Mouse (Mus musculus) ovary, adult 2 months (tissue): ENCODE data around the gene Zbp1. TPM values are rescaled to one million over a fixed set of nuclear protein-coding genes. Genes with fewer than 3 reads are reported as not detected.

ENCODE experiments used
- polyA plus RNA-seq: library from polyadenylated mRNA; depleted of rRNA; stranded (reverse); fragments of >200 nt; gene quantifications from 2 replicates; pipeline ENCODE4 v1.2.3, GENCODE M21; 2012; rRNA removed

Gene Zbp1
- 4.7 and 5.0 TPM in 2 replicates for polyA plus RNA-seq

GRCm38 (mm10) chr2:173218416-173219141, at the start of gene Zbp1:
Gene Zbp1 (minus strand): TSS chr2:173218923.

Other genes starting within 250 kb of the Zbp1 start
- gene Spo11, start 241.2 kb downstream of the Zbp1 start, polyA plus RNA-seq = 0.03 and 0.25 TPM in 2 replicates
- 96.2 and 114 TPM in 2 replicates for gene Rae1, start 218.8 kb downstream of the Zbp1 start, polyA plus RNA-seq
- 234 and 264 TPM in 2 replicates for gene Rbm38, start 198.4 kb downstream of the Zbp1 start, polyA plus RNA-seq
- not detected in 2 replicates for gene Ctcfl, start 99.4 kb downstream of the Zbp1 start, polyA plus RNA-seq
- gene Pck1, start 65.9 kb downstream of the Zbp1 start, polyA plus RNA-seq = 5.3 and 6.1 TPM in 2 replicates
- gene Pmepa1, start 57.6 kb upstream of the Zbp1 start, polyA plus RNA-seq = 96.3 and 119 TPM in 2 replicates